Comparison of ENCODE assay signal across 27 mouse cellular contexts in genomic region chr5:38967010-38967409, GRCm38 (mm10).
A peak's percentile ranks its signal among the peaks of the same experiment; 100 is the strongest.
DNase-seq lines count a peak whose midpoint lies in the region; ATAC-seq and TF ChIP-seq lines count a peak whose summit lies in the region.
"Had no signal": no experiment of that assay in that cellular context is flagged by ENCODE, and none has a peak within 500 bp of the region (broad histone marks: within the 10 kb centered on the region; RNA-seq: fewer than 3 reads in every experiment).

No protein-coding gene starts in this region.

- no peak for ATAC-seq in intestine, postnatal 0 days
- ATAC-seq: forebrain, embryonic 14.5 days; forebrain, postnatal 0 days; hindbrain, postnatal 0 days; Patski had no signal

- H3K9ac ChIP-seq in intestine, postnatal 0 days (ENCODE audit: low read depth, low read length), result no peak overlapping the region
- H3K9ac ChIP-seq: embryonic facial prominence, embryonic 12.5 days; embryonic facial prominence, embryonic 15.5 days; forebrain, postnatal 0 days; heart, embryonic 13.5 days; hindbrain, embryonic 14.5 days had no signal

- TF ChIP-seq POLR2A in cerebellum, adult 2 months (IDR thresholded peaks at IDR 0.05; ENCODE audit: borderline replicate concordance, insufficient read depth, low read length), result no peak

- no peaks in the 10 kb centered on the region for H3K9me3 ChIP-seq in intestine, postnatal 0 days (ENCODE audit: control insufficient read depth)
- H3K9me3 ChIP-seq: embryonic facial prominence, embryonic 12.5 days; embryonic facial prominence, embryonic 15.5 days; heart, embryonic 10.5 days; heart, embryonic 13.5 days had no signal

- H3K4me1 ChIP-seq in cerebellum, adult 2 months (ENCODE audit: control insufficient read depth, insufficient read depth, low read length), result no peaks in the 10 kb centered on the region
- H3K4me1 ChIP-seq in intestine, postnatal 0 days (replicated peaks; ENCODE audit: control insufficient read depth, insufficient read depth, low read length), result no peaks in the 10 kb centered on the region
- H3K4me1 ChIP-seq: embryonic facial prominence, embryonic 12.5 days; embryonic facial prominence, embryonic 15.5 days; heart, embryonic 10.5 days; heart, embryonic 13.5 days had no signal

- H3K4me3 ChIP-seq in cerebellum, adult 2 months (replicated peaks; ENCODE audit: insufficient read depth, low read depth, low read length), result no peak overlapping the region
- H3K4me3 ChIP-seq in layer of hippocampus, adult 2 months, result no peak overlapping the region
- H3K4me3 ChIP-seq in intestine, postnatal 0 days (ENCODE audit: low read depth, low read length), result no peak overlapping the region
- H3K4me3 ChIP-seq: embryonic facial prominence, embryonic 12.5 days; embryonic facial prominence, embryonic 15.5 days; heart, adult 2 months; heart, embryonic 10.5 days; heart, embryonic 13.5 days had no signal

- H3K27me3 ChIP-seq in cerebellum, adult 2 months (ENCODE audit: control insufficient read depth, insufficient read depth, low read length), result no peaks in the 10 kb centered on the region
- H3K27me3 ChIP-seq in intestine, postnatal 0 days (replicated peaks; ENCODE audit: control insufficient read depth, insufficient read depth, low read length), result no peaks in the 10 kb centered on the region
- H3K27me3 ChIP-seq: embryonic facial prominence, embryonic 12.5 days; embryonic facial prominence, embryonic 15.5 days; heart, embryonic 13.5 days; Patski had no signal

- peak overlapping the region; percentile 15; the same call in 1 of the 2 replicates for H3K27ac ChIP-seq in cerebellum, adult 2 months (ENCODE audit: insufficient read depth, low read length)
- peak overlapping the region; percentile 44 for H3K27ac ChIP-seq in layer of hippocampus, adult 2 months
- H3K27ac ChIP-seq in intestine, postnatal 0 days (ENCODE audit: low read depth, low read length), result no peak overlapping the region
- H3K27ac ChIP-seq: embryonic facial prominence, embryonic 12.5 days; embryonic facial prominence, embryonic 15.5 days; heart, adult 2 months; heart, embryonic 10.5 days; heart, embryonic 13.5 days; hindbrain, embryonic 14.5 days; hindbrain, postnatal 0 days had no signal

- no peak for TF ChIP-seq CTCF in cerebellum, adult 2 months (IDR thresholded peaks at IDR 0.05; ENCODE audit: borderline replicate concordance, insufficient read depth, low read depth, low read length)
- no peak for TF ChIP-seq CTCF in layer of hippocampus, adult 2 months (conservative IDR thresholded peaks at IDR 0.05)
- no peak for TF ChIP-seq CTCF in intestine, postnatal 0 days (IDR thresholded peaks at IDR 0.05; ENCODE audit: low read depth)

- H3K36me3 ChIP-seq in intestine, postnatal 0 days (ENCODE audit: control insufficient read depth, insufficient read depth), result no peaks in the 10 kb centered on the region
- H3K36me3 ChIP-seq: embryonic facial prominence, embryonic 12.5 days; embryonic facial prominence, embryonic 15.5 days; heart, embryonic 10.5 days; heart, embryonic 13.5 days had no signal

- H3K4me2 ChIP-seq in intestine, postnatal 0 days (replicated peaks; ENCODE audit: low read depth), result no peak overlapping the region
- H3K4me2 ChIP-seq: embryonic facial prominence, embryonic 12.5 days; embryonic facial prominence, embryonic 15.5 days; heart, embryonic 13.5 days; hindbrain, embryonic 14.5 days had no signal

- 50% methylated on average over 1 of the region's 1 CpGs for WGBS in cerebellum, adult 2 months
- WGBS in intestine, postnatal 0 days, result 33% methylated on average over 1 of the region's 1 CpGs

- DNase-seq in cerebellum, adult 2 months, result no peak
- no peak for DNase-seq in cerebellum, adult 9-11 months
- DNase-seq in layer of hippocampus, adult 2 months (ENCODE audit: low spot score in 2 of 2), result no peak
- no peak for DNase-seq in layer of hippocampus, adult 9-10 months (ENCODE audit: low spot score)
- peak; percentile 11 for DNase-seq in right cerebral cortex, adult 18-20 months
- no peak for DNase-seq in right cerebral cortex, postnatal 14 days
- DNase-seq in kidney, adult 8-10 months, result no peak
- DNase-seq: adrenal gland, postnatal 10 days; adrenal gland, postnatal 36 days; cerebellum, adult 11 months; cerebellum, adult 8-10 months; cerebellum, postnatal 14 days; forebrain, postnatal 0 days; gastrocnemius, postnatal 10 days; gastrocnemius, postnatal 36 days; heart, adult 2 months; heart, postnatal 14 days; heart, postnatal 4 days had no signal
